Mouse (Mus musculus): ENCODE data around the gene Pdik1l. TPM values are rescaled to one million over a fixed set of nuclear protein-coding genes. Genes with fewer than 3 reads are reported as not detected.

Gene Pdik1l
- polyA plus RNA-seq, 1 experiment from 2014 or later: 24.4 TPM

DNA sequence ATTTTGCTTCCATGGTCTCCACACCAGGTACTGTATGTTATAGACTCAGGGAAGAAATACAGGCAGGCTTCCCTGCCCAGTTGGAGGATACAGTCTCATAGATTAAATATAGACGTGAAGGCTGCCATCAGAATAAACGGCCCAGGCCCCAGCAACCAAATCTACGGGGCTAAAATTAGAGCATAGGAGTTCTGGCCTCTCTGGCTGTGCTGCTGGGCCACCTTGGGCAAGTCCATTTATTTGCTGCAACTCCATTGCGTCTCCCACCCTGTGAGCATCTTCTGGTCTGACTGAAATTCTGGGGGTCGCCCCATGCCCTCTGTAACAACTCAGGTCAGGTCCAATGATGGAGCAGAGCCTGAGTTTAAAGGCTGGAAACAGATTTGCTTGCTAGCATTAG, 31.4 kb upstream of the Pdik1l start:
- ATAC-seq (replicated peaks; ENCODE audit: insufficient number of reproducible peaks, low FRiP score, low TSS enrichment, low read depth): no peak

DNA sequence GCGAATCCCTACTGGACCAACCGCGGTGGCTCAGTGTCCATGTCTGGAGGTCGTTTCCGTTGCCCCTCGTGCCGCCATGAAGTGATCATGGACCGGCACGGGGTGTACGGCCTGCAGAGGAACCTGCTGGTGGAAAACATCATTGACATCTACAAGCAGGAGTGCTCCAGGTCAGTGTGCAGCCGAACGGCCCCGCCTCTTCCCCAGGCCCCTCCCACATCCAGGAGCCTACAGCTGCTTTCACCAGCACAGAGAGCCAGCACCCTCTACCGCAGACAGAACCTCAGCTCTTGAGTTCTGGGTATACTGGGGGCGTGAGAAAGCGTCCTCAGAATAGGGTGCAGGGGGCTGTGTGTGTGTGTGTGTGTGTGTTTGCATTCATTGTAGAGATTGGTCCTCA, 28.7 kb upstream of the Pdik1l start:
- no peak overlapping the region for H3K9ac ChIP-seq (replicated peaks; ENCODE audit: low read length)
- no peaks in the 10 kb centered on the region for H3K4me1 ChIP-seq (ENCODE audit: control insufficient read depth, insufficient read depth, low read length)
- H3K4me3 ChIP-seq (ENCODE audit: low read depth, low read length): no peak overlapping the region
- H3K27me3 ChIP-seq (ENCODE audit: control insufficient read depth, insufficient read depth, low read length): no peaks in the 10 kb centered on the region
- DNase-seq (ENCODE audit: low spot score) (peak; percentile 10), ATAC-seq (replicated peaks; ENCODE audit: insufficient number of reproducible peaks, low FRiP score, low TSS enrichment, low read depth) (no peak; the same call in 1 of the 2 replicates)
- no peak overlapping the region for H3K27ac ChIP-seq (replicated peaks; ENCODE audit: low read depth, low read length)
- H3K36me3 ChIP-seq (replicated peaks; ENCODE audit: control insufficient read depth, insufficient read depth, low read depth, low read length): no peaks in the 10 kb centered on the region
- 48% methylated on average over 16 of the region's 16 CpGs for WGBS
- H3K4me2 ChIP-seq (ENCODE audit: low read depth, low read length): no peak overlapping the region
- H3K9me3 ChIP-seq (replicated peaks; ENCODE audit: control insufficient read depth, low read length): no peaks in the 10 kb centered on the region

More for the DNA sequence above, 31.4 kb upstream of the Pdik1l start:
- Histone ChIP-seq H3K36me3 (replicated peaks; ENCODE audit: control insufficient read depth, insufficient read depth, low read depth, low read length) (no peaks in the 10 kb centered on the region), H3K27ac (replicated peaks; ENCODE audit: low read depth, low read length) (no peak overlapping the region), H3K9me3 (replicated peaks; ENCODE audit: control insufficient read depth, low read length) (no peaks in the 10 kb centered on the region), H3K4me3 (ENCODE audit: low read depth, low read length) (no peak overlapping the region), H3K4me1 (ENCODE audit: control insufficient read depth, insufficient read depth, low read length) (no peaks in the 10 kb centered on the region), H3K27me3 (ENCODE audit: control insufficient read depth, insufficient read depth, low read length) (no peaks in the 10 kb centered on the region), H3K4me2 (ENCODE audit: low read depth, low read length) (no peak overlapping the region), H3K9ac (replicated peaks; ENCODE audit: low read length) (no peak overlapping the region)
- no peak for DNase-seq (ENCODE audit: low spot score)
- WGBS: 83% methylated on average over 5 of the region's 5 CpGs

- WGBS: 76% methylated on average over 9 of the region's 9 CpGs
- no peak overlapping the region for H3K4me2 ChIP-seq (ENCODE audit: low read depth, low read length)
- DNase-seq (ENCODE audit: low spot score): no peak
- no peaks in the 10 kb centered on the region for H3K9me3 ChIP-seq (replicated peaks; ENCODE audit: control insufficient read depth, low read length)
- no peak overlapping the region for H3K9ac ChIP-seq (replicated peaks; ENCODE audit: low read length)
- no peaks in the 10 kb centered on the region for H3K4me1 ChIP-seq (ENCODE audit: control insufficient read depth, insufficient read depth, low read length)
- no peak overlapping the region for H3K27ac ChIP-seq (replicated peaks; ENCODE audit: low read depth, low read length)
- H3K4me3 ChIP-seq (ENCODE audit: low read depth, low read length): no peak overlapping the region
- no peaks in the 10 kb centered on the region for H3K27me3 ChIP-seq (ENCODE audit: control insufficient read depth, insufficient read depth, low read length)
- ATAC-seq (replicated peaks; ENCODE audit: insufficient number of reproducible peaks, low FRiP score, low TSS enrichment, low read depth): peak; percentile 56; the same call in 1 of the 2 replicates
- no peaks in the 10 kb centered on the region for H3K36me3 ChIP-seq (replicated peaks; ENCODE audit: control insufficient read depth, insufficient read depth, low read depth, low read length)
These were observed 27.8 kb upstream of the Pdik1l start for GRCm38 (mm10) chr4:134315470-134315869.

DNA sequence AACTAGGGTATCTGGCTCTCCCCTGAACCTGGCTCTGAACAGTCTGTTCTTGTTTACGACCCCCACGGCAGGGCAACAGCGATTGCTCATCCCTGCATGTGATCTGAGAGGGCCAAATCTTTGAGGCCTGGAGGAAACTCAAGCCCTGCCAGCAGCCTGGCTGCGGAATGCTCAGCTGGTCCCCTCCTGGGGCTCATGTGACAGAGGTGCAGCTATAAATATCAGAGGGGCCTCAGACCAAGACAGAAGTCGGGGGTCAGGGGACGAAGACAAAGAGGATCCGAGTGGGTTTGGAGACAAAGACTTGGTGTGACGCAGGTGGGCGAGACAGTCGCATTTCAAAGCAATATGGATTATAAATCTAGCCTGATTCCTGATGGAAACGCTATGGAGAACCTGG, 27.2 kb upstream of the Pdik1l start, which contains the start of gene Trim63:
TSS of gene Trim63 (plus strand) at position 245 of the 400 bp plus-strand sequence.
- no peak within 1 kb of the TSS for H3K27ac ChIP-seq (replicated peaks; ENCODE audit: low read depth, low read length)
- 41% methylated on average over 11 of the region's 11 CpGs for WGBS
- H3K27me3 ChIP-seq (ENCODE audit: control insufficient read depth, insufficient read depth, low read length): no peaks in the 10 kb centered on the region
- no peaks in the 10 kb centered on the region for H3K9me3 ChIP-seq (replicated peaks; ENCODE audit: control insufficient read depth, low read length)
- H3K9ac ChIP-seq (replicated peaks; ENCODE audit: low read length): no peak within 1 kb of the TSS
- no peak for ATAC-seq (replicated peaks; ENCODE audit: insufficient number of reproducible peaks, low FRiP score, low TSS enrichment, low read depth)
- H3K4me2 ChIP-seq (ENCODE audit: low read depth, low read length): no peak within 1 kb of the TSS
- DNase-seq (ENCODE audit: low spot score): no peak
- no peaks in the 10 kb centered on the region for H3K4me1 ChIP-seq (ENCODE audit: control insufficient read depth, insufficient read depth, low read length)
- H3K36me3 ChIP-seq (replicated peaks; ENCODE audit: control insufficient read depth, insufficient read depth, low read depth, low read length): no peaks in the 10 kb centered on the region
- no peak within 1 kb of the TSS for H3K4me3 ChIP-seq (ENCODE audit: low read depth, low read length)

DNA sequence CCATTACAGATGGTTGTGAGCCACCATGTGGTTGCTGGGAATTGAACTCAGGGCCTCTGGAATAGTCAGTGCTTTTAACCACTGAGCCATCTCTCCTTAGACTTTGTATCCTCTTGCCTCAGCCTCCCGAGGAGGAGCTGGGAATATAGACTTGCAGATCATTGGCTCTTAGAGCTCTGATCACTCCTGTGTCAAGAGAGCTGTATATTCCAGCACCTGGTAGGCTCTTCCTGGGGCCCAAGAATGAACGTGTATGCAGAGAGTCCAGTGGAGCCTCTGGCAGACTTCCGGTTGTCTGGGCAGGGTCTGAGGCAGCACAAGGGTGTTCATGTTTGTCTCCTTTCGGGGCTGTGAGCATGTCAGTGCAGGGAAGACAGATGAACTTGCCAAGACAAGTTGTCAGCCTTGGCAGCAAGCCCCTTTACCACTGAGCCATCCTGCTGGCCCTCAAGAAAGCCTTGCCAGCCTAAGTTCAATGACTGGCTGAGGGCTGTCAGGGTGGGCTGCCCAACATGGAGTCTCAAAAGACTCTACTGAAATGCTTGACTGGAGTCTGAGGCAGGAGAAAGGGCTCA, 26.5 kb upstream of the Pdik1l start:
- no peak overlapping the region for H3K4me2 ChIP-seq (ENCODE audit: low read depth, low read length)
- no peaks in the 10 kb centered on the region for H3K9me3 ChIP-seq (replicated peaks; ENCODE audit: control insufficient read depth, low read length)
- DNase-seq (ENCODE audit: low spot score) (no peak), ATAC-seq (replicated peaks; ENCODE audit: insufficient number of reproducible peaks, low FRiP score, low TSS enrichment, low read depth) (no peak)
- H3K36me3 ChIP-seq (replicated peaks; ENCODE audit: control insufficient read depth, insufficient read depth, low read depth, low read length): no peaks in the 10 kb centered on the region
- no peak overlapping the region for H3K9ac ChIP-seq (replicated peaks; ENCODE audit: low read length)
- H3K27me3 ChIP-seq (ENCODE audit: control insufficient read depth, insufficient read depth, low read length): no peaks in the 10 kb centered on the region
- H3K27ac ChIP-seq (replicated peaks; ENCODE audit: low read depth, low read length): no peak overlapping the region
- H3K4me3 ChIP-seq (ENCODE audit: low read depth, low read length): no peak overlapping the region
- WGBS: 70% methylated on average over 4 of the region's 4 CpGs
- H3K4me1 ChIP-seq (ENCODE audit: control insufficient read depth, insufficient read depth, low read length): no peaks in the 10 kb centered on the region

DNA sequence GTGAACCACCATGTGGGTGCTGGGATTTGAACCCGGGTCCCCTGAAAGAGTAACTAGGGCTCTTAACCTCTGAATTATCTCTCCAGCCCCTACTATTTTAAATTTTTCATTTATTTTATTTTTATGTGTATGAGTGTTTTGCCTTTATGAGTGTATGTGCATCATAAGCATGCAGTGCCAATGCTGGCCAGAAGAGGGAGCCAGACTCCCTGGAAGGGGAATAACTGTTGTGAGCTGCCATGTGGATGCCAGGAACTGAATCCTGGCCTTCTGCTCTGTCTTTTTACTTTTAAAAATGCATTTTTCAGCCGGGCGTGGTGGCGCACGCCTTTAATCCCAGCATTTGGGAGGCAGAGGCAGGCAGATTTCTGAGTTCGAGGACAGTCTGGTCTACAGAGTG, 25.2 kb upstream of the Pdik1l start:
- Histone ChIP-seq H3K4me1 (ENCODE audit: control insufficient read depth, insufficient read depth, low read length) (no peaks in the 10 kb centered on the region), H3K27me3 (ENCODE audit: control insufficient read depth, insufficient read depth, low read length) (no peaks in the 10 kb centered on the region), H3K9me3 (replicated peaks; ENCODE audit: control insufficient read depth, low read length) (no peaks in the 10 kb centered on the region), H3K4me2 (ENCODE audit: low read depth, low read length) (no peak overlapping the region), H3K27ac (replicated peaks; ENCODE audit: low read depth, low read length) (no peak overlapping the region), H3K9ac (replicated peaks; ENCODE audit: low read length) (no peak overlapping the region), H3K36me3 (replicated peaks; ENCODE audit: control insufficient read depth, insufficient read depth, low read depth, low read length) (no peaks in the 10 kb centered on the region), H3K4me3 (ENCODE audit: low read depth, low read length) (no peak overlapping the region)
- ATAC-seq (replicated peaks; ENCODE audit: insufficient number of reproducible peaks, low FRiP score, low TSS enrichment, low read depth): no peak
- DNase-seq (ENCODE audit: low spot score): peak; percentile 18
- WGBS: 91% methylated on average over 6 of the region's 6 CpGs

DNA sequence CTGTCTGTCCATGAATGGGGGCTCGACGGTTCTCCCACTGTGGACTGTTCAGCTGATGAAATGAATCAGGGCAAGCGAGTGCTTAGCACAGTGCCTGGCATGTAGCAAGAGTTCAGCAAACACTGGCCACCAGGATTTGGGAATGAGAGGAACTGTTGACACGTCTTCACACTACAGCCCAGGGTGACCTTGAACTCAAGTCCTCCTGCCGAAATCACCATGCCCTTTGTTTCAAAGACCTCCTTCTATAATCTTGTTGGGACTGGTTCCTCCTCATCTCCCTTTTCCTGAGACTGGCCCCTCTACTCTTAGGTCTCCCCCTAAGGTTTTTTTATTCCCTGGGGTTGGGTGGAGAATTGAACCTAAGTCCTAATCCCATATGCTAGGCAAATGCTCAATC, 24.6 kb upstream of the Pdik1l start:
- Histone ChIP-seq H3K9me3 (replicated peaks; ENCODE audit: control insufficient read depth, low read length) (no peaks in the 10 kb centered on the region), H3K36me3 (replicated peaks; ENCODE audit: control insufficient read depth, insufficient read depth, low read depth, low read length) (no peaks in the 10 kb centered on the region), H3K9ac (replicated peaks; ENCODE audit: low read length) (no peak overlapping the region), H3K27ac (replicated peaks; ENCODE audit: low read depth, low read length) (no peak overlapping the region), H3K4me1 (ENCODE audit: control insufficient read depth, insufficient read depth, low read length) (no peaks in the 10 kb centered on the region; the same call in 1 of the 2 replicates), H3K4me2 (ENCODE audit: low read depth, low read length) (no peak overlapping the region), H3K27me3 (ENCODE audit: control insufficient read depth, insufficient read depth, low read length) (no peaks in the 10 kb centered on the region), H3K4me3 (ENCODE audit: low read depth, low read length) (no peak overlapping the region)
- ATAC-seq (replicated peaks; ENCODE audit: insufficient number of reproducible peaks, low FRiP score, low TSS enrichment, low read depth): no peak
- no peak for DNase-seq (ENCODE audit: low spot score)
- 95% methylated on average over 5 of the region's 5 CpGs for WGBS

DNA sequence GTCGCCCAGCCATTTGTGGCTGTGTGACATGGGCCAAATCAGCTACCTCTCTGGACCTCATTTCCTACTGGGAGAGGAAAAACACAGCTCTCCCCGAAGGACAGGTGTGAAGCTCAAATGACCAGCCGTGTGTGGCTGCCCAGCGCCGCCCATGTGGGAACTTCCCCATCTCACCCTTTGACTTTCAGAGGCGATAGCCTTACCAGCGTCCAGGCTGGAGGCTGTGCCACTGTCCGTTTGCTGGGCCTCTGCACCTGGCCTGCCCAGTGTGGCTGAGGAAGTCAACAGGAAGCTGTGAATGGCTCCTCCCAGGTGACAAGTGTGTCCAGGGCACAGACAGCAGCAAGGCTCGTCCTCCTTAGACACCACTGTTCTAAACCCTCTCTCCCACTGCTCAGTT, 24.1 kb upstream of the Pdik1l start:
- Histone ChIP-seq H3K27ac (replicated peaks; ENCODE audit: low read depth, low read length) (no peak overlapping the region), H3K4me2 (ENCODE audit: low read depth, low read length) (no peak overlapping the region), H3K4me3 (ENCODE audit: low read depth, low read length) (no peak overlapping the region), H3K27me3 (ENCODE audit: control insufficient read depth, insufficient read depth, low read length) (no peaks in the 10 kb centered on the region), H3K9me3 (replicated peaks; ENCODE audit: control insufficient read depth, low read length) (no peaks in the 10 kb centered on the region), H3K9ac (replicated peaks; ENCODE audit: low read length) (no peak overlapping the region), H3K4me1 (ENCODE audit: control insufficient read depth, insufficient read depth, low read length) (no peaks in the 10 kb centered on the region; the same call in 1 of the 2 replicates), H3K36me3 (replicated peaks; ENCODE audit: control insufficient read depth, insufficient read depth, low read depth, low read length) (no peaks in the 10 kb centered on the region)
- DNase-seq (ENCODE audit: low spot score) (no peak), ATAC-seq (replicated peaks; ENCODE audit: insufficient number of reproducible peaks, low FRiP score, low TSS enrichment, low read depth) (no peak)
- 87% methylated on average over 9 of the region's 9 CpGs for whole genome bisulfite sequencing

All from embryonic facial prominence, embryonic 11.5 days (tissue).